Mouse (Mus musculus): ENCODE measurements around the gene Btbd16.

GRCm38 (mm10) chr7:130808694-130809093 is 34.8 kb downstream of the Btbd16 start:
- TF ChIP-seq CTCF (IDR thresholded peaks at IDR 0.05; ENCODE audit: low read depth, low read length) = no peak
- no peak for TF ChIP-seq GATA1 (IDR thresholded peaks at IDR 0.05; ENCODE audit: borderline replicate concordance, low read length)
- TF ChIP-seq TAL1 (conservative IDR thresholded peaks at IDR 0.05; ENCODE audit: low read depth, low read length) = no peak
- TF ChIP-seq POLR2AphosphoS5 (IDR thresholded peaks at IDR 0.05; ENCODE audit: insufficient replicate concordance, low read depth, low read length) = no peak
- TF ChIP-seq GATA2 (IDR thresholded peaks at IDR 0.05; ENCODE audit: borderline replicate concordance, low read depth, low read length) = no peak
